Mouse (Mus musculus) forebrain, embryonic 11.5 days (tissue): ENCODE results near the gene Srpx. TPM values are rescaled to one million over a fixed set of nuclear protein-coding genes. Genes with fewer than 3 reads are reported as not detected.
A peak's percentile ranks its signal among the peaks of the same experiment; 100 is the strongest.

Source experiments
- ATAC-seq: fragments of 200-750 bp; cut with Nextera tagmentation; replicated peaks from 2 replicates; pipeline ENCODE4 v1.8.0; 2017; ENCODE audit warnings: moderate TSS enrichment; ENCODE audit not compliant: low FRiP score
- DNase-seq: peaks from one replicate; pipeline ENCODE4 v3.0.0-alpha.2; 2017; ENCODE audit warnings: low spot score
- H3K27ac ChIP-seq: fragments of 300-500 bp; sonication (generic); 2 replicates; pipeline ENCODE4 v1.5.1; 2014; ENCODE audit warnings: low read depth, low read length
- H3K27me3 ChIP-seq: fragments of 300-500 bp; sonication (generic); 2 replicates; pipeline ENCODE4 v1.6.1; 2014; ENCODE audit warnings: mild to moderate bottlenecking, low read length, mixed read lengths; ENCODE audit not compliant: control insufficient read depth, insufficient read depth
- H3K36me3 ChIP-seq: fragments of 300-500 bp; sonication (generic); 2 replicates; pipeline ENCODE4 v1.6.1; 2014; ENCODE audit warnings: mild to moderate bottlenecking, low read length, moderate library complexity, mixed read lengths; ENCODE audit not compliant: control insufficient read depth, insufficient read depth
- H3K4me1 ChIP-seq: fragments of 300-500 bp; sonication (generic); replicated peaks from 2 replicates; pipeline ENCODE4 v1.6.1; 2014; ENCODE audit warnings: low read length, mixed read lengths; ENCODE audit not compliant: control insufficient read depth, insufficient read depth
- H3K4me2 ChIP-seq: fragments of 300-500 bp; sonication (generic); 2 replicates; pipeline ENCODE4 v1.6.1; 2014; ENCODE audit warnings: low read depth, mild to moderate bottlenecking, low read length, moderate library complexity, mixed read lengths; ENCODE audit not compliant: severe bottlenecking
- H3K4me3 ChIP-seq: fragments of 300-500 bp; sonication (generic); 2 replicates; pipeline ENCODE4 v1.5.1; 2014; ENCODE audit warnings: low read depth, low read length
- H3K9ac ChIP-seq: fragments of 300-500 bp; sonication (generic); 2 replicates; pipeline ENCODE4 v1.6.1; 2014; ENCODE audit warnings: low read length
- H3K9me3 ChIP-seq: fragments of 300-500 bp; sonication (generic); 2 replicates; pipeline ENCODE4 v1.6.1; 2016; ENCODE audit warnings: low read length, mixed read lengths; ENCODE audit not compliant: control insufficient read depth
- WGBS: fragments of 180-500 bp; shearing (Covaris S2); extraction: QIAGEN DNeasy Blood & Tissue Kit; methylation state at CpG from one replicate; pipeline ENCODE4 v1.1.7; 2014; 5-methylcytosine and 5-hydroxymethylcytosine counted together
- polyA plus RNA-seq: library from polyadenylated mRNA; unstranded; fragments of >200 nt; fragmentation: Nextera tagmentation; extraction: Ambion mirVana; gene quantifications from 2 replicates; pipeline ENCODE4 v1.2.1, GENCODE M21; 2014

Srpx gene
- polyA plus RNA-seq, result 5.9 TPM in 2 replicates

DNA sequence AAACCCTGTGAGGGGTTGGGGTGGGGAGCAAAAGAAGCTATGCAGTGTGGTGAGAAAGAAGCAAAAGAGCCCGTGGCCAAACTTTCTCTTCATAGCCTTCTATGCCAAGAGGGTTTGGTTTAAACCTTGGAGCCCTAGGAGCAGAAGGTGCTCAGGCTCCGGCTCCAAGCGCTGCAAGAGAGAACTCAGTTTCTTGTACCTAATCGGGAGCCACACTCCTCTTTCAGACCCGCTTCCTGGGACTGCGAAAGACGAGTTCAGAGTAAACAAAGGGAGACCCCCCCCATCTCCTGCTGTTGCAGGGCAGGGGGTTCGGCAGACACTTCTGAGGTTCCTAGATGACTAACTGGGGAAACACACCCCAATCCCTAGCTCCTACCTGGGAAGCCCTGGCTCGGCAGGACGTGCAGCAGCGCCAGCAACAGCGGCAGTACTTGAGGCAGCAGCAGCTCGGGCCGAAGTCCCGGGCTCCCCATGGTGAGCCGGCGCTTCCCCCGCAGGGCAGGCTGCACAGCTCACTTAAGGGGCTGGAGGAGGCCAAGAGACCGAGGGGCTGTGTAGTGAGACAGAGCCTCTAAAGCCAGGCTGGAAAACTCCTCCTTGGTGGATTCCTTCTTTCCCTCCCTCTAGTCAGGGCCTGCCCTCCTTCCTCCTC is at the start of gene Srpx:
Gene Srpx, minus strand, starts transcription at position 645 of the 655 bp plus-strand sequence.
- Histone ChIP-seq H3K4me2 (peak within 1 kb of the TSS; percentile 48), H3K36me3 (no peaks in the 10 kb centered on the region), H3K4me3 (peak within 1 kb of the TSS; percentile 17), H3K27ac (no peak within 1 kb of the TSS), H3K9me3 (no peaks in the 10 kb centered on the region), H3K27me3 (no peaks in the 10 kb centered on the region), H3K9ac (peak within 1 kb of the TSS; percentile 52), H3K4me1 (no peaks in the 10 kb centered on the region)
- WGBS, result 28% methylated on average over 11 of the region's 19 CpGs
- DNase-seq (peak; percentile 56), ATAC-seq (no peak; the same call in 1 of the 2 replicates)

DNA sequence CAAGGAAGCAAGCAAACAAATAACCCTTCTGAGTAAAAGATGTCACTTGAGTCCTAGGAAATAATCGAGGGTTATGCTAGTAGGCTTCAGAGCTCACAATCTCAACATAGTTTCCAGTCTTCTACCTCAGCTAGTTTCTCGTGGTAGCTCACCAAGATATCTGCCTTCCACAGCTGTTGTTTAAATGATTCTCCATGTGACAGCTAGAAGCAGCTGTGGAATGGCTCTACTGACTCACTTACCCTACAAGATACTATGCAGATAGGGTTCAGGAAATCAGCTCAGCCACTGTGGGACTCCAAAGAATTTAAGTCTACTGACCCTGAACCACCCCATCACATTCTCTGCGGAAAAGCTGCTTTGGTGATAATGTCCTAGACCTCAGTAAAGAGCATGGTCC is 34.9 kb upstream of the Srpx start:
- WGBS, result 68% methylated on average over 3 of the region's 3 CpGs
- Histone ChIP-seq H3K9ac (no peak overlapping the region), H3K4me1 (no peaks in the 10 kb centered on the region), H3K9me3 (no peaks in the 10 kb centered on the region), H3K27me3 (no peaks in the 10 kb centered on the region), H3K36me3 (no peaks in the 10 kb centered on the region), H3K4me2 (no peak overlapping the region), H3K4me3 (no peak overlapping the region), H3K27ac (no peak overlapping the region)
- no peak for DNase-seq
- no peak for ATAC-seq

DNA sequence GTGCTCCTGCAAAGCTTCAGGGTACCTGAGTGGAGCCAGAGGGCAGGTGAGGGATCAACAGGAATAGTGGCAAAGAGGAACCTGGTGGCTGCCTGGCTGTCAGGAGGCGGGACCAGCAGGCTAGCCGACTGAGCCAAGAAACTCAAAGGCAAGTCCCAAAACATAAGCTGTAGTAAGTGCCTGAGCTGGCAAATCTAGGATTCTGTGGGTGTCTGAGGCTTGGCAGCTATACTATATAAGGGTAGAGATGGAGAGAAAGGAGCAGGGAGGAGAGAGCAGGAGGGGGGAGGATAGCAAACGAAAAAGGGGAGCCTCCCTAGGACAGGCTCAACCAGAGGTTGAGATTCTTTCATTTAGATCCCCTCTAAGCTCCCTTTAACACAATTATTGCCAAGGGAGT is 1.7 kb downstream of the Srpx start:
- DNase-seq, result no peak

DNA sequence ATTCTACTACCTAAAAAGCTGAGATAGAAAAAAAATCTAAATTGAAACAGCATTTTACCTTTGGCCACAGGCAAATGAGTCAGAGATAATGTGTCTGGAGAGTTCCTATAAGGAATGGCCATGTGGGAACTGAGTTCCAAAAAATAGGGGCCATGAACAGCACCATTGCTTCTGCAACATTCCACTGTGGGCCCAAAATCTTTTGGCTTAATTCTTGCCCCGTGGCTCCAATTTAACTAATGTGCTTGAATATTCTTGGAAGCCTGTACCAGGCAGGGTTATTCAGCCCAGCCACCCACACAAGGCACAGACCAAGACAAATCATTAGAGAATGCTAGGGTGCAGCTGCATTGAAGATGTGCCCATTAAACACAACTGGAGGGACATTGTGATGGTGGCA is 6.8 kb downstream of the Srpx start:
- DNase-seq, result no peak
- 64% methylated on average over 1 of the region's 1 CpGs for WGBS
- Histone ChIP-seq H3K4me3 (no peak overlapping the region), H3K4me1 (no peaks in the 10 kb centered on the region), H3K4me2 (no peak overlapping the region), H3K36me3 (no peaks in the 10 kb centered on the region), H3K9me3 (no peaks in the 10 kb centered on the region), H3K27me3 (no peaks in the 10 kb centered on the region), H3K9ac (no peak overlapping the region), H3K27ac (no peak overlapping the region)
- no peak for ATAC-seq

More for the DNA sequence above, 1.7 kb downstream of the Srpx start:
- H3K4me3 ChIP-seq, result no peak overlapping the region
- H3K27ac ChIP-seq, result no peak overlapping the region
- H3K9me3 ChIP-seq, result no peaks in the 10 kb centered on the region
- no peak overlapping the region for H3K9ac ChIP-seq
- no peak for ATAC-seq
- WGBS, result 46% methylated on average over 3 of the region's 3 CpGs
- no peak overlapping the region for H3K4me2 ChIP-seq
- H3K4me1 ChIP-seq, result no peaks in the 10 kb centered on the region
- no peaks in the 10 kb centered on the region for H3K36me3 ChIP-seq
- no peaks in the 10 kb centered on the region for H3K27me3 ChIP-seq

DNA sequence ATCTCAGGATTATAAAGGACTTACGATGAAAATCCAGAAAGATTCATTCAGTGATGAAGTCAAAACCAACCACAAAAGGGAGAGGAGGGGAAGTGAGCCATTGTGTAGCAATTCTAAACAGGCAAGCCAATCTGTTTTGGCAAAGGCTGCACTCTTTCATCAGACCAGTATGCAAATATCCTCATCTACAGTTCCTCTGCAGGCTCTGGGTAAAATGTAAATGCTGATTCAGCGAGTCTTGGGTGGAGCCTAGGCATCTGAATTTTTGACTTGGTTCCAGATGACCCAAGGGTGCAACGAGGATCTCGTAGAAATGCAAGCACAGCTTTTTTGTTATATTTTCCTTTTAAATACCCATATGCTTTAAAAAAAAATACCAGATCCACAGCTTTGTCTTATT is 9.0 kb downstream of the Srpx start:
- Histone ChIP-seq H3K27me3 (no peaks in the 10 kb centered on the region), H3K36me3 (no peaks in the 10 kb centered on the region), H3K4me1 (no peaks in the 10 kb centered on the region), H3K27ac (no peak overlapping the region), H3K9ac (no peak overlapping the region), H3K9me3 (no peaks in the 10 kb centered on the region), H3K4me2 (no peak overlapping the region), H3K4me3 (no peak overlapping the region)
- WGBS, result 79% methylated on average over 4 of the region's 4 CpGs
- ATAC-seq (no peak), DNase-seq (no peak)

DNA sequence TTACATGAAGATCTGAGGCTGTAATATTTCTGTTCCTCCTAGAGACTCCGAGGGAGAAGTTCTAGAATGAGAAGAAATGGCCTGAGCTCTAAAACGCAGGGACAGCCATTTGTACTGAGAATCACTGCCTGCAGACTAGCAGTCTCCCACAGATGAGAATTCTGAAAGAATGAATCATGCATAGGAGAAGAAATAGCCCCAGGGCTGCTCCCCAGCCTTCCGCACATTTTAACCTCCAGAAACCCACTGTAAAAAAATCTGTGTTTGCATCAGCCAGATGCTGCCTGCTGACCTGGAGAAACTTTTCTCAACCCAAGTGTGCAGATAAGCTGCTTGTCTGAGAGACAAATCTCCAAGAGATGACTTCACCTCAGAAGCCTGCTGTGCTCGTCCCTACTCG is 12.0 kb downstream of the Srpx start:
- Histone ChIP-seq H3K27me3 (no peaks in the 10 kb centered on the region), H3K27ac (no peak overlapping the region), H3K9ac (no peak overlapping the region), H3K4me1 (no peaks in the 10 kb centered on the region), H3K9me3 (no peaks in the 10 kb centered on the region), H3K4me3 (no peak overlapping the region), H3K4me2 (no peak overlapping the region), H3K36me3 (no peaks in the 10 kb centered on the region)
- 75% methylated on average over 5 of the region's 5 CpGs for WGBS
- ATAC-seq (no peak), DNase-seq (no peak)

DNA sequence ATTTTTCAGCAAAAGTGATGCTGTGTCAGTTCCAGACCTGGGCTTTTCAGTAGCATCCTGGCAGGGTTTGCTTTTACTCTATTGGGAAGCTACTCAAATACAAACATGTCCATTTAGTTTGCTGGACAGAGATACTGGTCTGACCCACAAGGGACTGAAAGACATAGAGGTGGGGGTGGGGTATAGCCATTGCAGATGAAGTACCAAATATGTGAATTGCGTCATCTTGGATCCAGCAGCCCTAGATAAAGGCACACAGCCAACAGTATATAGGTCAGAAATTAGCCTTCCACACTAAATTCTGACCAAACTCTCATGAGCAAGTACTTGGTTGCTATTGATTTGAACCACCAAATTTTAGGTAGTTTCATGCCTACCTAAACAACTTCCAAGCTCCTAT is 14.8 kb downstream of the Srpx start:
- H3K27me3 ChIP-seq, result no peaks in the 10 kb centered on the region
- no peak overlapping the region for H3K9ac ChIP-seq
- DNase-seq (no peak), ATAC-seq (no peak)
- H3K4me3 ChIP-seq, result no peak overlapping the region
- no peaks in the 10 kb centered on the region for H3K9me3 ChIP-seq
- WGBS, result 91% methylated on average over 1 of the region's 1 CpGs
- no peaks in the 10 kb centered on the region for H3K4me1 ChIP-seq
- H3K36me3 ChIP-seq, result no peaks in the 10 kb centered on the region
- H3K4me2 ChIP-seq, result no peak overlapping the region
- no peak overlapping the region for H3K27ac ChIP-seq

DNA sequence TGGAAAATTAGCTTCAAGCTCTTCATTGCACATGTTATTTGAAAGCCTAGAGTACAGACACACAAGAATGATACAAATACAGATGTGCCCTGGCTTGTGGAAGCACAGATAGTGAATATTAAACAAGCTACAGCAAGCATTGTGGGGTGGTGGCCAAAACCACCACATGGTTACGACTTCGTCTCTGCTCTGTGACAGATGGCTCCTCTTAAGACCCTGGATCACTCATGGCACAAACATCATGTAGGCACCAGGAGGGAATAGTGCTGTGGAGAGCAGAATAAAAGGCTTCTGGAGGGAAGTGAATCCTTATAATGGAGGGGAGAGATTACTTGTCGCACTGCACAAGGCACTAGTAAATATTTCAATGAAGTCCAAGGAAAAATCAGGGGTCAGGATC is 21.7 kb downstream of the Srpx start:
- no peaks in the 10 kb centered on the region for H3K4me1 ChIP-seq
- H3K27me3 ChIP-seq, result no peaks in the 10 kb centered on the region
- no peak overlapping the region for H3K27ac ChIP-seq
- H3K4me2 ChIP-seq, result no peak overlapping the region
- no peaks in the 10 kb centered on the region for H3K36me3 ChIP-seq
- no peak overlapping the region for H3K9ac ChIP-seq
- no peak overlapping the region for H3K4me3 ChIP-seq
- H3K9me3 ChIP-seq, result no peaks in the 10 kb centered on the region
- DNase-seq (no peak), ATAC-seq (no peak)
- WGBS, result 79% methylated on average over 3 of the region's 3 CpGs

DNA sequence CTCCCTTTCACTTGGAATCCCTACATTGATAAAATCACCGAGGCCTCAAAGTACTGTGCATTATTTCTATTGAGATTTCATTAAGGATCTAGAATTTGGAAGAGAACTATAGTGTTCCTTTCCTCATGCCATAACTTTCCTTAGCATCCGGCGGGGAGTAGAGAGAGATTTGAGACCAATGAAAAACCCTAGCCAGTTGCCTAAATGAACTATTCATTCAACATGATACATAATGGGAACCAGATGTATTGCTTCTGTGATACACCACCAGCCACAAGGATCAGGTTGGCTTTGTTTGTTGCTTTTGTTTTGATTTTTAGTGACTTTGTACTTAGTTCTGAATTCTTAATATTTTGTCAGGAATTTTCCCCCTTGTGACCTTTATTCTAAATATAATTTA is 37.1 kb downstream of the Srpx start:
- H3K4me1 ChIP-seq, result no peaks in the 10 kb centered on the region
- ATAC-seq (no peak), DNase-seq (no peak)
- H3K9ac ChIP-seq, result no peak overlapping the region
- no peaks in the 10 kb centered on the region for H3K36me3 ChIP-seq
- no peaks in the 10 kb centered on the region for H3K9me3 ChIP-seq
- H3K4me2 ChIP-seq, result no peak overlapping the region
- no peak overlapping the region for H3K27ac ChIP-seq
- no peak overlapping the region for H3K4me3 ChIP-seq
- WGBS, result 51% methylated on average over 3 of the region's 3 CpGs
- no peaks in the 10 kb centered on the region for H3K27me3 ChIP-seq
